Mouse (Mus musculus) MEL (cell line): ENCODE data around the gene Fam19a5. TPM values are rescaled to one million over a fixed set of nuclear protein-coding genes. Genes with fewer than 3 reads are reported as not detected.

Experiments
- DNase-seq: peaks from one replicate; pipeline ENCODE4 v3.0.0; 2011; ENCODE audit warnings: low read depth, low spot score
- H3K27ac ChIP-seq: 2 replicates; pipeline ENCODE4 v1.5.1; 2012; ENCODE audit warnings: low read depth, mild to moderate bottlenecking, control low read depth, low read length, moderate library complexity; ENCODE audit not compliant: control insufficient read depth
- H3K27me3 ChIP-seq, 2 experiments: fragments of 150-350 bp in 1 of 2; sonication (generic) in 1 of 2; 2 replicates each; pipeline ENCODE4 v1.6.1; 2012; ENCODE audit warnings: low read length in 2 of 2, mild to moderate bottlenecking in 2 of 2, improper control_type of control experiment in 1 of 2, moderate library complexity in 1 of 2; ENCODE audit not compliant: insufficient read depth in 2 of 2, control insufficient read depth in 1 of 2
- H3K36me3 ChIP-seq, 2 experiments: 2 replicates each; pipeline ENCODE4 v1.6.1; 2012 to 2014; ENCODE audit warnings: low read length in 2 of 2, improper control_type of control experiment in 1 of 2, inconsistent platforms in 1 of 2, mild to moderate bottlenecking in 1 of 2; ENCODE audit not compliant: insufficient read depth in 2 of 2, control insufficient read depth in 1 of 2
- H3K4me1 ChIP-seq, 2 experiments: fragments of 150-350 bp in 1 of 2; sonication (generic) in 1 of 2; 2 replicates each; pipeline ENCODE4 v1.6.1; 2012; ENCODE audit warnings: low read length in 2 of 2, improper control_type of control experiment in 1 of 2, mild to moderate bottlenecking in 1 of 2; ENCODE audit not compliant: insufficient read depth in 2 of 2, control insufficient read depth in 1 of 2
- H3K4me3 ChIP-seq, 2 experiments: fragments of 150-350 bp in 1 of 2; sonication (generic) in 1 of 2; 2 replicates each; pipeline ENCODE4 v1.5.1; 2012; ENCODE audit warnings: low read depth in 2 of 2, low read length in 2 of 2, mild to moderate bottlenecking in 2 of 2, moderate library complexity in 2 of 2, control low read depth in 1 of 2, improper control_type of control experiment in 1 of 2; ENCODE audit not compliant: control insufficient read depth in 1 of 2, insufficient read depth in 1 of 2
- H3K79me2 ChIP-seq: 2 replicates; pipeline ENCODE4 v1.6.1; 2012; ENCODE audit warnings: mild to moderate bottlenecking, low read length, moderate library complexity; ENCODE audit not compliant: control insufficient read depth, poor library complexity, insufficient read depth
- H3K9ac ChIP-seq: 2 replicates; pipeline ENCODE4 v1.6.1; 2012; ENCODE audit warnings: low read depth, mild to moderate bottlenecking, control low read depth, low read length, moderate library complexity; ENCODE audit not compliant: control insufficient read depth, poor library complexity, severe bottlenecking
- H3K9me3 ChIP-seq: fragments of 150-350 bp; sonication (generic); replicated peaks from 2 replicates; pipeline ENCODE4 v1.6.1; 2012; ENCODE audit warnings: mild to moderate bottlenecking, low read length, improper control_type of control experiment, moderate library complexity; ENCODE audit not compliant: insufficient read depth
- BHLHE40 ChIP-seq: IDR thresholded peaks from 2 replicates; pipeline ENCODE4 v1.6.1; 2012; ENCODE audit warnings: low read depth, mild to moderate bottlenecking, inconsistent platforms, low read length, improper control_type of control experiment, borderline replicate concordance
- CTCF ChIP-seq, 3 experiments: IDR thresholded peaks in 2 of 3; conservative IDR thresholded peaks in 1 of 3; 2 replicates each; pipeline ENCODE4 v1.5.1; 2011 to 2012; ENCODE audit warnings: low read length in 3 of 3, low read depth in 2 of 3, mild to moderate bottlenecking in 2 of 3, improper control_type of control experiment in 1 of 3, inconsistent platforms in 1 of 3, mixed read lengths in 1 of 3, moderate library complexity in 1 of 3; ENCODE audit not compliant: control insufficient read depth in 1 of 3, insufficient read depth in 1 of 3, poor library complexity in 1 of 3, severe bottlenecking in 1 of 3
- E2F4 ChIP-seq: IDR thresholded peaks from 2 replicates; pipeline ENCODE4 v1.6.1; 2011; ENCODE audit warnings: low read depth, low read length, improper control_type of control experiment, borderline replicate concordance
- KAT2A ChIP-seq: conservative IDR thresholded peaks from 2 replicates; pipeline ENCODE4 v1.6.1; 2012; ENCODE audit warnings: low read depth, low read length, improper control_type of control experiment, inconsistent platforms
- MAFK ChIP-seq: IDR thresholded peaks from 2 replicates; pipeline ENCODE4 v1.6.1; 2011; ENCODE audit warnings: low read depth, mild to moderate bottlenecking, low read length, improper control_type of control experiment, borderline replicate concordance
- MAX ChIP-seq: IDR thresholded peaks from 2 replicates; pipeline ENCODE4 v1.6.1; 2011; ENCODE audit warnings: low read length, improper control_type of control experiment
- MEF2A ChIP-seq: IDR thresholded peaks from 2 replicates; pipeline ENCODE4 v1.6.1; 2014; ENCODE audit warnings: low read depth, mild to moderate bottlenecking, inconsistent platforms, low read length, improper control_type of control experiment; ENCODE audit not compliant: poor library complexity, insufficient replicate concordance, severe bottlenecking; ENCODE audit errors: extremely low read depth
- NELFE ChIP-seq: IDR thresholded peaks from 2 replicates; pipeline ENCODE4 v1.6.1; 2011; ENCODE audit warnings: low read depth, low read length, improper control_type of control experiment
- NRF1 ChIP-seq: IDR thresholded peaks from 2 replicates; pipeline ENCODE4 v1.6.1; 2014; ENCODE audit warnings: low read depth, mild to moderate bottlenecking, inconsistent platforms, low read length, improper control_type of control experiment, moderate library complexity; ENCODE audit not compliant: poor library complexity, insufficient read depth, severe bottlenecking
- POLR2A ChIP-seq, 2 experiments: IDR thresholded peaks; 2 replicates each; pipeline ENCODE4 v1.6.1; 2011 to 2012; ENCODE audit warnings: low read length in 2 of 2, mild to moderate bottlenecking in 2 of 2, control low read depth in 1 of 2, improper control_type of control experiment in 1 of 2, low read depth in 1 of 2, moderate library complexity in 1 of 2; ENCODE audit not compliant: control insufficient read depth in 1 of 2, insufficient read depth in 1 of 2, poor library complexity in 1 of 2
- RCOR1 ChIP-seq: IDR thresholded peaks from 2 replicates; pipeline ENCODE4 v1.6.1; 2012; ENCODE audit warnings: low read depth, mild to moderate bottlenecking, inconsistent platforms, low read length, improper control_type of control experiment
- TBP ChIP-seq: IDR thresholded peaks from 2 replicates; pipeline ENCODE4 v1.8.0; 2011; ENCODE audit warnings: low read depth, low read length, improper control_type of control experiment
- UBTF ChIP-seq: IDR thresholded peaks from 2 replicates; pipeline ENCODE4 v1.6.1; 2012; ENCODE audit warnings: low read depth, mild to moderate bottlenecking, inconsistent platforms, low read length, improper control_type of control experiment, moderate library complexity, borderline replicate concordance; ENCODE audit not compliant: insufficient read depth
- ZMIZ1 ChIP-seq: IDR thresholded peaks from 2 replicates; pipeline ENCODE4 v1.6.1; 2012; ENCODE audit warnings: low read depth, mild to moderate bottlenecking, inconsistent platforms, low read length, improper control_type of control experiment, moderate library complexity
- polyA plus RNA-seq, 2 experiments: library from polyadenylated mRNA; stranded (reverse) in 1 of 2; unstranded in 1 of 2; fragments of >175 nt in 1 of 2; fragments of >200 nt in 1 of 2; gene quantifications; 2 replicates each; pipeline versions ENCODE4 v1.2.1 to v1.2.4; 2012; ENCODE audit warnings: low replicate concordance in 2 of 2, low read depth in 1 of 2; ENCODE audit not compliant: insufficient read length in 2 of 2, insufficient read depth in 1 of 2, missing spikeins in 1 of 2
- total RNA-seq: library from RNA; depleted of rRNA; stranded (reverse); fragments of 300-350 nt; gene quantifications from 2 replicates; pipeline ENCODE4 v1.2.3, GENCODE M21; 2012

Gene Fam19a5
- total and polyA plus RNA-seq, 3 experiments, result not detected

GRCm38 (mm10) chr15:87682410-87682809 is 138.3 kb downstream of the Fam19a5 start:
- Histone ChIP-seq H3K27ac (no peak overlapping the region), H3K4me1 (no peaks in the 10 kb centered on the region), H3K27me3 (no peaks in the 10 kb centered on the region)
- DNase-seq, result no peak
- TF ChIP-seq ZMIZ1 (no peak), MEF2A (no peak)
- TF ChIP-seq, all 39 proteins: peak for 0
- Histone ChIP-seq H3K4me3 (no peak overlapping the region), H3K79me2 (no peaks in the 10 kb centered on the region), H3K9ac (no peak overlapping the region), H3K36me3 (no peaks in the 10 kb centered on the region), H3K9me3 (no peaks in the 10 kb centered on the region)

DNA sequence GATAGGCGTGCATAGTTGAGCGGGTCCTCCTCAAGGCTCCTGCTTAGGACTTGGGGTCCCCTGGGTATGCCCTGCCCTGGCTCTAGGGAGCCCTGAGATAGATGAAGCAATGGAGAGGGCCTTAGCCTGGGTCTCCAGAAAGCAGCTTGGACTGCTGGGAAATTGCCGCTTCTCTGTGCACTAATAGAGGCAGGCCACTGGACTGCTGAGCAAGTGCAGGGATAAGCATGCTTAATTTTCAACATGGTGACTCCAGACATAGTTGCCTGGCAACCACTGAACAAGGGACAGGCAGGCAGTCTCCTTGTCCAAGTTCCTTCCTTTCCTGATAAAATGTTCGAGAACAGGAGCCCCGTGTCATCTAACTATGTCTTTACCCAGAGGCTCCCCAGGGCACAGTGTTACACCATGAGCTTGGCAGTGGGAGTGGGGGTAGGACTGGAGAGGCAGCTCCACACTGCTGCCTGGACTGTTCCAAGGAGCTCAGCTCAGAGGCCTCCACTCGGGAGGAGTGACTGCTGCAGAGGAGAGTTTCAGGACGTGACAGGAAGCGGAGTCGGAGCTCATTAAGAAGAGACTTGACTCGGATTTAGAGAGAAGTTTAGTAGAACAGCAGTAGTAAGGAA is 142.4 kb downstream of the Fam19a5 start:
- no peaks in the 10 kb centered on the region for H3K4me1 ChIP-seq
- no peak overlapping the region for H3K4me3 ChIP-seq
- no peak overlapping the region for H3K9ac ChIP-seq
- H3K36me3 ChIP-seq, result no peaks in the 10 kb centered on the region
- H3K27ac ChIP-seq, result no peak overlapping the region
- no peak for DNase-seq
- no peaks in the 10 kb centered on the region for H3K27me3 ChIP-seq
- H3K79me2 ChIP-seq, result no peaks in the 10 kb centered on the region
- TF ChIP-seq MEF2A (no peak), KAT2A (no peak), NRF1 (no peak), E2F4 (no peak), MAX (no peak), BHLHE40 (no peak)
- no peaks in the 10 kb centered on the region for H3K9me3 ChIP-seq

DNA sequence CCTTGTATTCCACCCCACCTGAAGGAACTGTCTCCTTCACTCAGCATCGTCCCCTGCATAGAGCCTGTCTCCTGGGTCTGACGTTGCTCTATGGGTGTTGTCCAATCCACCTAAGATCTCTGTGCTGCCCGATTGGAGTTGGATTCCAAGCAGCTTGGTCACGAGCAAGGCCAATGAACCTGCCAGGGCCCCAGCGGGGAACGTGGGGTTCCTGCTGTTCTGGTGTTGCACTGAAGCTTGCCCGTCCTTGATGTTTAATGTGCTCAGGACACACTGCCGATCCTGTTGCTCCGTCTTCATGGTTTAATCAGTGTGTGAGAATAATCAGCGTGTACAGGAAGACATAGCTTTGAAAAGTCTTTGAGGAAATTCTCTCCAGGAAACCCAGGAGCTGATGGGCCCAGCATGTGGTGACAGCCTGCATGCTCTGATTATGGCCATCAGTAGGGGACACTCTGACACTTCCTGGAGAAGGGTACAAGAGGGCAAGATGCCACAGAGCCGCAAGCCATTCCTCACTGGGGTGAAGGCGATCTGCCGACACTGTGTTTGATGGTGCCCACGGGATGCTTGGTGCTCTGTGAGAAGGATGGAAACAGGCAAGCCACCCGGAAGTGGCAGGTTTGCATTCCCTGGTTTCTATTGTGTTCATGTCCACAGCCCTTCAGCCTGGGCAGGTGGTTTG is 147.3 kb downstream of the Fam19a5 start:
- Histone ChIP-seq H3K36me3 (no peaks in the 10 kb centered on the region), H3K4me3 (no peak overlapping the region), H3K27me3 (no peaks in the 10 kb centered on the region), H3K4me1 (no peaks in the 10 kb centered on the region), H3K9me3 (no peaks in the 10 kb centered on the region), H3K27ac (no peak overlapping the region), H3K79me2 (no peaks in the 10 kb centered on the region), H3K9ac (no peak overlapping the region)
- TF ChIP-seq RCOR1 (no peak), MAX (no peak), UBTF (no peak), POLR2A (IDR thresholded peaks at IDR 0.05; ENCODE audit: control insufficient read depth in 1 of 2, insufficient read depth in 1 of 2, low read depth in 1 of 2, low read length in 2 of 2, poor library complexity in 1 of 2) (no peak), NELFE (no peak), TBP (no peak), MAFK (no peak), CTCF (IDR thresholded peaks at IDR 0.05 in 2 of 3, conservative IDR thresholded peaks at IDR 0.05 in 1 of 3; ENCODE audit: control insufficient read depth in 1 of 3, insufficient read depth in 1 of 3, low read depth in 2 of 3, low read length in 3 of 3, poor library complexity in 1 of 3, severe bottlenecking in 1 of 3) (no peak)
- no peak for DNase-seq
